Mouse (Mus musculus) heart, postnatal 0 days (tissue): ENCODE results near the gene Cfap44. TPM values are rescaled to one million over a fixed set of nuclear protein-coding genes. Genes with fewer than 3 reads are reported as not detected.

Source experiments
- ATAC-seq: fragments of 200-750 bp; cut with Nextera tagmentation; 2 replicates; pipeline ENCODE4 v1.8.0; 2017; ENCODE audit warnings: low read depth, moderate number of reproducible peaks, moderate library complexity; ENCODE audit not compliant: insufficient read depth
- DNase-seq: peaks from one replicate; pipeline ENCODE4 v3.0.0-alpha.2; 2016; ENCODE audit warnings: low spot score
- H3K27ac ChIP-seq: fragments of 300-500 bp; sonication (generic); 2 replicates; pipeline ENCODE4 v1.5.1; 2014; ENCODE audit warnings: low read depth, mild to moderate bottlenecking
- H3K27me3 ChIP-seq: fragments of 300-500 bp; sonication (generic); 2 replicates; pipeline ENCODE4 v1.6.1; 2014; ENCODE audit warnings: low read length, mixed read lengths; ENCODE audit not compliant: control insufficient read depth, insufficient read depth
- H3K36me3 ChIP-seq: fragments of 300-500 bp; sonication (generic); replicated peaks from 2 replicates; pipeline ENCODE4 v1.6.1; 2014; ENCODE audit warnings: low read length, mixed read lengths; ENCODE audit not compliant: control insufficient read depth, insufficient read depth
- H3K4me1 ChIP-seq: fragments of 300-500 bp; sonication (generic); 2 replicates; pipeline ENCODE4 v1.6.1; 2014; ENCODE audit warnings: antibody characterized with exemption; ENCODE audit not compliant: control insufficient read depth, insufficient read depth
- H3K4me2 ChIP-seq: fragments of 300-500 bp; sonication (generic); 2 replicates; pipeline ENCODE4 v1.6.1; 2014; ENCODE audit warnings: low read depth, mild to moderate bottlenecking, low read length, moderate library complexity
- H3K4me3 ChIP-seq: fragments of 300-500 bp; sonication (generic); 2 replicates; pipeline ENCODE4 v1.5.1; 2014; ENCODE audit warnings: low read depth, low read length
- H3K9ac ChIP-seq: fragments of 300-500 bp; sonication (generic); replicated peaks from 2 replicates; pipeline ENCODE4 v1.6.1; 2014; ENCODE audit warnings: low read depth, low read length, mixed read lengths
- H3K9me3 ChIP-seq: fragments of 300-500 bp; sonication (generic); replicated peaks from 2 replicates; pipeline ENCODE4 v1.6.1; 2016; ENCODE audit warnings: low read length; ENCODE audit not compliant: control insufficient read depth
- CTCF ChIP-seq: IDR thresholded peaks from 2 replicates; pipeline ENCODE4 v1.5.1; 2016; ENCODE audit warnings: antibody characterized with exemption, control low read depth, low read depth
- EP300 ChIP-seq: IDR thresholded peaks from 2 replicates; pipeline ENCODE4 v1.6.1; 2016; ENCODE audit warnings: antibody characterized with exemption, low read depth
- WGBS: fragments of 180-500 bp; shearing (Covaris S2); extraction: QIAGEN DNeasy Blood & Tissue Kit; methylation state at CpG from one replicate; pipeline ENCODE4 v1.1.7; 2014; 5-methylcytosine and 5-hydroxymethylcytosine counted together
- polyA plus RNA-seq: library from polyadenylated mRNA; unstranded; fragments of >200 nt; fragmentation: Nextera tagmentation; extraction: Ambion mirVana; gene quantifications from 2 replicates; pipeline ENCODE4 v1.2.1, GENCODE M21; 2015
- total RNA-seq: library from RNA; depleted of rRNA; stranded (reverse); fragments of >200 nt; gene quantifications from 2 replicates; pipeline ENCODE4 v1.2.3, GENCODE M21; 2014; ENCODE audit warnings: low replicate concordance

Gene Cfap44
- total and polyA plus RNA-seq, 2 experiments from 2014 or later: not detected

GRCm38 (mm10) chr16:44361921-44362890 lies 32.4 kb upstream of the Cfap44 start:
- DNase-seq (peak; percentile 28), ATAC-seq (no peak; the same call in 1 of the 2 replicates)

DNA sequence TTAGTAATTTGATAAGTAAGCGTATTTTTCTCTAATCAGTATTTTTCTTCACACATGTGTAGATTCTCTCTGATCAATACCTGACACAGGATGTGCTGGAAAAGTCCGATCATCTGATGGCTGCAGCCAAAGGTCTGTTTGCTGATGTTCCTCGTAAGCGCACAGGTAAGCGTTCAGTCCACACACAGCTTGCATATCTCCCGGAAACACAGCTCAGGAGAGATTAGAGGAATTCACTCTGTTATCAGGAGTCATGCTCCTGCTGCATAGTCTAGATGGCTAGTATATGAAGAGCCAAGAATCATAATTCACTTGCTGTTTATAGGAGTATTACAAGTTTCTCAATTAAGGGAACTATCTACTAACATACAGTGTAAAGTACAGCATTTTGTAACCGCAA lies 29.1 kb upstream of the Cfap44 start:
- no peaks in the 10 kb centered on the region for H3K27me3 ChIP-seq
- no peak overlapping the region for H3K9ac ChIP-seq
- H3K4me1 ChIP-seq: no peaks in the 10 kb centered on the region
- TF ChIP-seq EP300 (no peak), CTCF (no peak)
- ATAC-seq (no peak), DNase-seq (no peak)
- H3K4me3 ChIP-seq: no peak overlapping the region
- H3K4me2 ChIP-seq: no peak overlapping the region
- peaks cover 41% of the 10 kb centered on the region for H3K36me3 ChIP-seq
- H3K9me3 ChIP-seq: no peaks in the 10 kb centered on the region
- WGBS: 78% methylated on average over 7 of the region's 7 CpGs
- no peak overlapping the region for H3K27ac ChIP-seq

More at GRCm38 (mm10) chr16:44361921-44362890, 32.4 kb upstream of the Cfap44 start:
- Histone ChIP-seq H3K4me2 (no peak overlapping the region), H3K36me3 (peaks cover 34% of the 10 kb centered on the region), H3K4me1 (no peaks in the 10 kb centered on the region), H3K9ac (no peak overlapping the region), H3K27ac (no peak overlapping the region), H3K27me3 (no peaks in the 10 kb centered on the region), H3K4me3 (no peak overlapping the region), H3K9me3 (no peaks in the 10 kb centered on the region)
- WGBS: 86% methylated on average over 10 of the region's 10 CpGs
- no peak for TF ChIP-seq EP300
- TF ChIP-seq CTCF: peak; percentile 73

DNA sequence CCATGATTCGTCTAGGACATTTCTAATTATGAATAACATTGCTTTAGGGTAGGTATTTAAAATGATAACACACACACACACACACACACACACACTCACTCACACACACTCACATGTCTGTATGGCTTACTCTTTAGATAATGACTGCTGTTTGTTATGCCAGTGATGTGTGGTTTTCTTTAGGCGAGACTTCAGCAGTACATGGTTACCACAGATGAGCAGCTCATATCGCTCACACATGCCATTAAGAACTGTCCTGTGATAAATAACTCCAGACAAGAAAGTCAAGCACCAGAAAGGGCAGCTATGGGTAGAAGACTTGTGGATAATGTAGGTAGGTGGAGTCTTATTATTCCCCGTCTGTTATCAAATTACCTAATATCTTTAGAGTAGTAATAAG lies 19.1 kb upstream of the Cfap44 start:
- ATAC-seq (no peak), DNase-seq (no peak)
- Histone ChIP-seq H3K9me3 (no peaks in the 10 kb centered on the region), H3K4me1 (no peaks in the 10 kb centered on the region), H3K27ac (no peak overlapping the region), H3K36me3 (peaks cover 36% of the 10 kb centered on the region), H3K4me3 (no peak overlapping the region), H3K27me3 (no peaks in the 10 kb centered on the region), H3K9ac (no peak overlapping the region), H3K4me2 (no peak overlapping the region)
- no peak for TF ChIP-seq CTCF
- TF ChIP-seq EP300: no peak
- 89% methylated on average over 4 of the region's 4 CpGs for WGBS

DNA sequence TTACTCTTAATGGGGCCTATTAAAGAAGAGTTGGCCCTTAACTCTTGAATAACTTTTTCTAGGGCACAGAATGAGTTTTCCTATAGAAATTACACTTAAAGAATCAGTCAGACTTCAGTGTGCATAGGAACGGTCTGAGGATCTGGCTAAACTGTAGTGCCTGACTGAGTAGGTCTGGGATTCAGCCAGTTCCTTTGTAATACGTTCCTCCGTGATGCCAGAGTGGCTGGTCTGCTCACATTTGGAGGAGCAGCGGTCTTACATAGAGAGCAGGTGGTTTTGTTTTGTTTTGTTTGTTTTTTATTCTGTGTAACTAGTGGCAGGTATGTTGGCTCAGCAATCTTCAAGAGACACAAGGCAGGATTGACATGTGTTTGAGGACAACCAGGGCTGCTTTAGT lies 14.6 kb upstream of the Cfap44 start:
- Histone ChIP-seq H3K4me1 (no peaks in the 10 kb centered on the region), H3K27me3 (no peaks in the 10 kb centered on the region), H3K4me3 (no peak overlapping the region), H3K36me3 (peaks cover 32% of the 10 kb centered on the region), H3K4me2 (no peak overlapping the region), H3K9ac (no peak overlapping the region), H3K27ac (no peak overlapping the region), H3K9me3 (no peaks in the 10 kb centered on the region)
- ATAC-seq (no peak), DNase-seq (no peak)
- 68% methylated on average over 4 of the region's 4 CpGs for WGBS
- TF ChIP-seq CTCF: no peak

DNA sequence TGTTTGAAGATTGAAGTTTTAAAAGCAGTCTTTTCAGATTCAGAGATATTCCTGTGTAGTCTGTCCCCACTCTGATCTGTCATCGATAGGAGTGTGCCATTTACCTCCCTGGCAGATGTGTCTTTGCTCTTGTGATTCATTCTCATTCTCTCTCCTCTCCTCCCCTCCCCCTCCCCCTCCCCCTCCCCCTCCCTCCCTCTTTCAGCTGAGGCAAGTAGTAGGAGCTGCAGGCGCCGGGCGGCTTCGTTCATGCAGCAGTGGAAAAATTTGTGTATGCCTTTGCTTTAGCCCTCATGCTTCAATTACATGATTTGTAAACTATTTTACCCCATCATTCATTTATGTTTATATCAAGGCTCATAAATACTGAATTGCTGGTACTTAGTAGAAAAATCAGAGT lies 13.0 kb upstream of the Cfap44 start:
- no peak for DNase-seq
- TF ChIP-seq CTCF (no peak), EP300 (no peak)
- no peak for ATAC-seq
- H3K27ac ChIP-seq: no peak overlapping the region
- H3K36me3 ChIP-seq: peaks cover 39% of the 10 kb centered on the region
- no peaks in the 10 kb centered on the region for H3K9me3 ChIP-seq
- no peak overlapping the region for H3K4me2 ChIP-seq
- H3K27me3 ChIP-seq: no peaks in the 10 kb centered on the region
- no peak overlapping the region for H3K4me3 ChIP-seq
- 37% methylated on average over 5 of the region's 5 CpGs for WGBS
- no peaks in the 10 kb centered on the region for H3K4me1 ChIP-seq
- no peak overlapping the region for H3K9ac ChIP-seq
